Mouse (Mus musculus) cortical plate, adult 2 months (tissue): Measurements from ENCODE around the gene Fam155a.

ENCODE experiments used
- CTCF ChIP-seq: fragments of 200-500 bp; IDR thresholded peaks from 2 replicates; pipeline ENCODE4 v1.5.1; 2011; ENCODE audit warnings: mild to moderate bottlenecking, control low read depth, low read length; ENCODE audit not compliant: insufficient read depth; ENCODE audit errors: extremely low read depth
- POLR2A ChIP-seq: fragments of 200-500 bp; IDR thresholded peaks from 2 replicates; pipeline ENCODE4 v1.6.1; 2011; ENCODE audit warnings: mild to moderate bottlenecking, low read length, control low read depth; ENCODE audit not compliant: insufficient read depth; ENCODE audit errors: extremely low read depth

DNA sequence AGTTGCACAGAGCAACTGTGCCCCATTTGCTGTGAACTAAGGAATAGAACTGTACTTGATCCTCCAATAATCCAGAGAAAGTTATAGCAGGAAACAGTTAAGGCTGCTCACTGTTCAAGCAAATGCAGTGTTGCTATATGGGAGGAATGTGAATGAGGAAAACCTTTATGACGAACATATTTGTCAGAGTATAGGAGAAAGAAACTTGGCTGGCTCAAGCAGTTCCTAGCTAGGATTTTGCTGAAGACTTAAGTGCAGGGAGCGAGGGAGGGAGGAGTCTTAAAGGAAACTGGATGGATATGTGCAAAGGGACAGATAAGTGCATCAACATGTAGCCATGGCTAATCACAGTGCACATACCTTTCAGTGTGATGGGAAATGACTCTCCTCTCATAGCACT is 225.3 kb downstream of the Fam155a start:
- no peak for TF ChIP-seq CTCF
- no peak for TF ChIP-seq POLR2A
